Mouse (Mus musculus) lung, postnatal 0 days (tissue): ENCODE measurements at regions not wholly inside any gene's neighbourhood (a gene's known extent, or its start where the extent isn't known, plus 50 kb on each side); places are given as distances from the start of the nearest gene placed in this dataset.

Experiments used
- ATAC-seq: fragments of 200-750 bp; cut with Nextera tagmentation; 2 replicates; pipeline ENCODE4 v1.8.0; 2017; ENCODE audit warnings: moderate library complexity
- DNase-seq: peaks from one replicate; pipeline ENCODE4 v3.0.0-alpha.2; 2016; ENCODE audit warnings: low spot score
- H3K27ac ChIP-seq: fragments of 300-500 bp; sonication (generic); 2 replicates; pipeline ENCODE4 v1.5.1; 2014; ENCODE audit warnings: antibody characterized with exemption, mild to moderate bottlenecking, low read length, mixed read lengths
- H3K27me3 ChIP-seq: fragments of 300-500 bp; sonication (generic); replicated peaks from 2 replicates; pipeline ENCODE4 v1.6.1; 2014; ENCODE audit warnings: low read length, mixed read lengths; ENCODE audit not compliant: insufficient read depth
- H3K36me3 ChIP-seq: fragments of 300-500 bp; sonication (generic); 2 replicates; pipeline ENCODE4 v1.6.1; 2014; ENCODE audit warnings: low read length, mixed read lengths; ENCODE audit not compliant: insufficient read depth
- H3K4me1 ChIP-seq: fragments of 300-500 bp; sonication (generic); 2 replicates; pipeline ENCODE4 v1.6.1; 2014; ENCODE audit warnings: antibody characterized with exemption, low read depth, low read length, mixed read lengths; ENCODE audit not compliant: insufficient read depth
- H3K4me2 ChIP-seq: fragments of 300-500 bp; sonication (generic); replicated peaks from 2 replicates; pipeline ENCODE4 v1.6.1; 2014; ENCODE audit warnings: low read depth, mild to moderate bottlenecking, low read length, moderate library complexity, mixed read lengths
- H3K4me3 ChIP-seq: fragments of 300-500 bp; sonication (generic); 2 replicates; pipeline ENCODE4 v1.5.1; 2014; ENCODE audit warnings: low read depth, low read length
- H3K9ac ChIP-seq: fragments of 300-500 bp; sonication (generic); replicated peaks from 2 replicates; pipeline ENCODE4 v1.6.1; 2014; ENCODE audit warnings: low read depth, mild to moderate bottlenecking
- H3K9me3 ChIP-seq: fragments of 300-500 bp; sonication (generic); 2 replicates; pipeline ENCODE4 v1.6.1; 2016; ENCODE audit warnings: low read length, mixed read lengths
- CTCF ChIP-seq: IDR thresholded peaks from 2 replicates; pipeline ENCODE4 v1.5.1; 2016; ENCODE audit warnings: antibody characterized with exemption, mild to moderate bottlenecking
- EP300 ChIP-seq: IDR thresholded peaks from 2 replicates; pipeline ENCODE4 v1.6.1; 2016; ENCODE audit warnings: antibody characterized with exemption, mild to moderate bottlenecking, control low read depth
- WGBS: fragments of 180-500 bp; shearing (Covaris S2); extraction: QIAGEN DNeasy Blood & Tissue Kit; methylation state at CpG from one replicate; pipeline ENCODE4 v1.1.7; 2014; 5-methylcytosine and 5-hydroxymethylcytosine counted together

DNA sequence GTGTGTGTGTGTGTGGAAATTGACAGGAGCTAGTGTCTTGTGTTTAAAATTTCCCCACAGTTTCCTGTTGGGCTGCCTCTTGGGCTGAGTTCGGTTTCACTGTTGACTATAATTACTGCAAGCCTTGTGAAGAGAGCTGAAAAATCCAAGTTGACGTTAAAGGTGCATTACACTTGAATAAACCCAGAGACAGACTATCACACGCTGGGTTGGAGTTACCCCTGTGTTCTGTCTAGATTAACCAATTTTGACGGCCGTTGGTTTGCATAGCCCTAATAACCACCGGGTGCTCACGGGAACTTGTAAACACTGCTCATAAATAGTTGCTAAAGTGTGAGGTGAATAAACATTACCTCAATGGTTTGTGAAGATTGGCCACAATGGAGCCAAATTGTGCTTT lies 398.1 kb downstream of the Fgf9 start:
- TF ChIP-seq EP300 (no peak), CTCF (no peak)
- H3K9me3 ChIP-seq = no peaks in the 10 kb centered on the region
- H3K4me1 ChIP-seq = no peaks in the 10 kb centered on the region
- no peaks in the 10 kb centered on the region for H3K27me3 ChIP-seq
- DNase-seq = no peak
- no peak for ATAC-seq
- H3K4me2 ChIP-seq = no peak overlapping the region
- 69% methylated on average over 7 of the region's 7 CpGs for WGBS
- no peak overlapping the region for H3K9ac ChIP-seq
- no peak overlapping the region for H3K27ac ChIP-seq
- H3K4me3 ChIP-seq = no peak overlapping the region
- H3K36me3 ChIP-seq = no peaks in the 10 kb centered on the region

DNA sequence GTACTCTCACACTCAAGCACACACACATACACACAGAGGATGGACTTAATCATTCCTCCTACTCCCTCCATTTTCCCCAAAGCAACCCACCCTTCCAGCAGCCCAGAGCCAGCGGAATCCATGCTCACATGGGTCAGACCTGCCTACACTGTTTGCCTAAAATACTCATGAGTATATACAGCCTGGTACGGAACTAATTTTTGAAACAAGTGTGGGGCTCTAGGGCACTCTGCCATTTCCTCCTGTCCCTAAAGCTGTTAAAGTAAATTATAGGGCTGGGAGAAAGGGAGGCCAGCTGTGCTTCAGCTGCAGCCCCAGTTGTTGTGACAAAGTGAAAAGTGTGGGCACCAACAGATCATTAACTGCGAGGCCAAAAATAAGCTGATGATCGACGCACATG lies 397.5 kb downstream of the Fgf9 start:
- H3K4me3 ChIP-seq = no peak overlapping the region
- no peak overlapping the region for H3K9ac ChIP-seq
- DNase-seq = peak; percentile 23
- H3K27ac ChIP-seq = no peak overlapping the region
- no peaks in the 10 kb centered on the region for H3K9me3 ChIP-seq
- no peak overlapping the region for H3K4me2 ChIP-seq
- H3K4me1 ChIP-seq = no peaks in the 10 kb centered on the region
- H3K36me3 ChIP-seq = no peaks in the 10 kb centered on the region
- WGBS = 46% methylated on average over 5 of the region's 5 CpGs
- no peaks in the 10 kb centered on the region for H3K27me3 ChIP-seq
- TF ChIP-seq CTCF (no peak), EP300 (no peak)
- ATAC-seq = peak; percentile 43

DNA sequence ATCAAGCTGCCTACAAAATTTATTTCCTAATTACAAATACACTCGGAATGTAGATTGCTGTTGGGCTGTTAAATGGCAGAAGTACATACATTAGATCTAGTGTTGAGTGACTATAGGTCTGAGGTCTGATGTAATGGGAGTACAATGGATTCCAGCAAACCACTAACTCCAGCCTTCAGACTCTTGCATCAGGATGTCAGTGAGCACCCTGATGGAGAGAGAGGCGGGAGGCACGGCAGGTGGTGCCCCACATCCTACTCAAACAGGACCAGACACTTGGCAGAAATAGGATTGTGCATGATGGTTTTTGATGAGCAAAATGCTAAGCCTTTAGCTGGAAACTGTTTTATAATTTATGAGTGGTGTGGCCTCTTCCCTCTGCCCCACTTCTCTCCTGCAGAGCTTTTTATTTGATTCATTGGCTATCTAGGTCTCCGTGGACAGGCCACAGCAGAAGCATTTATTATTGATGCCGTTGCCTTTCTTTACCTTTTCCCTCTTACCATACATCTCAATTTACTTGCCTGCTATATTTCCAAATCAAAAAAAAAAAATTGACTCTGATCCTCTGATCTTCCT lies 376.5 kb downstream of the Fgf9 start:
- Histone ChIP-seq H3K27ac (no peak overlapping the region), H3K9me3 (no peaks in the 10 kb centered on the region), H3K36me3 (no peaks in the 10 kb centered on the region), H3K27me3 (no peaks in the 10 kb centered on the region), H3K9ac (no peak overlapping the region), H3K4me2 (no peak overlapping the region), H3K4me1 (no peaks in the 10 kb centered on the region), H3K4me3 (no peak overlapping the region)
- ATAC-seq = no peak
- DNase-seq = no peak
- 86% methylated on average over 5 of the region's 5 CpGs for WGBS
- no peak for TF ChIP-seq EP300
- TF ChIP-seq CTCF = no peak

DNA sequence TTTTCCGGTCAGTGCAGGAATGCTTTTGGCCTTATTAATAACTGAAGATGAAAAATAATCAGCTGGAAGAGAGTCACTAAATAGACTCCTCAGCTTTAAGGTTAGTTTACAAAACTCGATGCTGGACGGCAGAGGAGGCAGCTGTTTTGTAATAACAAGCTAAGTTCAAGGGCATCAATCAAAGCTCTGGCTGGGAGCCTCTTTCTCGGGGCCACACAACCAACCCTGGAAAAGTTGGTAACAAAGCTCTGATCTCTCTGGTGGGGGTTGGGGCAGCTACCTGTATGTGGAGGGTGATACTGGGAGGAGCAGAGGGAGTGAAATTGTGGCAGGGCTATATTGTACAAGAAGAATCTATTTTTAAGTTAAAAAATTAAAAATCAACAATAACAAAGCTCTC lies 374.1 kb downstream of the Fgf9 start:
- no peaks in the 10 kb centered on the region for H3K27me3 ChIP-seq
- ATAC-seq (no peak), DNase-seq (no peak)
- H3K4me1 ChIP-seq = no peaks in the 10 kb centered on the region
- no peak overlapping the region for H3K4me2 ChIP-seq
- H3K36me3 ChIP-seq = no peaks in the 10 kb centered on the region
- no peak overlapping the region for H3K27ac ChIP-seq
- H3K9ac ChIP-seq = no peak overlapping the region
- H3K9me3 ChIP-seq = no peaks in the 10 kb centered on the region
- 37% methylated on average over 4 of the region's 4 CpGs for WGBS
- H3K4me3 ChIP-seq = no peak overlapping the region
- no peak for TF ChIP-seq CTCF
- no peak for TF ChIP-seq EP300

DNA sequence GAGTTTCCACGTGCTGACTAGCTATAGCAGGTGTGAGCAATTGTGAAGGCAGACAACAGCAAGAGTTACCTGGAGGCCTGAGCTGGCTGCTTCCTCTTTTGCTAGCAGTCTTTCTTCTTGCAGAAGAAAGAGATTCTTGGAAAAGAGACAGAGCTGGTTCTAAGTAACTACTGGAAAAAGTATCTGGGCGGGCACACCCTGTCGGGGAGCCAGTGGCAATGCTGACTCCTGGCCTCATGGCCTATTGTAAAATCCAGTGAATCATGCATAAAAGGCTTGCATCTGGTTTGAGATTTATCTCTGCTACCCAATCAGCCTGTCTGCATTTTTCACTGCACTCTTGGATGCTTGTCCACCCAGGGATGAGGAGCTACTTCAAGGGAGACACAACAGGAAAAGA lies 372.2 kb downstream of the Fgf9 start:
- no peak for DNase-seq
- Histone ChIP-seq H3K4me3 (no peak overlapping the region), H3K36me3 (no peaks in the 10 kb centered on the region), H3K4me2 (no peak overlapping the region), H3K27me3 (no peaks in the 10 kb centered on the region), H3K4me1 (no peaks in the 10 kb centered on the region), H3K27ac (no peak overlapping the region), H3K9me3 (no peaks in the 10 kb centered on the region), H3K9ac (no peak overlapping the region)
- WGBS = 88% methylated on average over 3 of the region's 3 CpGs
- no peak for ATAC-seq
- no peak for TF ChIP-seq EP300
- no peak for TF ChIP-seq CTCF

DNA sequence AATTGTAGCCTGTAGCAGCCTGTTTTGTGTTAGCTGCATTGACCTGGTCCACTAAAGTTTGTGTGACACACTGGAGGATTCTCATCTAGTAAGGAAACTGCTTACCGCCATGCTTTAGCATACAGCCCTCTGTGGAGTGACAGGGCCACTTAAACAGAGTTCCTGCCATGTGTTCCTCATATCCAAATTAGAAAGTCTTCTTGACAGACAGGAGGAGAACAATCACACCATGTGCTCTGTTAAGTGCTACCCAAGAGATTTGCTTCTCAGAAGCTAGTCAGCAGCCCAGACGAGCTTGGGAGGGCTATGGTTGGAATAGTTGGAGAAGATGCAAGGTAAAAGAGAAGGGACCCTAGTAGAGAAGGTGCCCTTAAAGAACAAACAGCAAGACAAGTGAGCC lies 369.6 kb downstream of the Fgf9 start:
- Histone ChIP-seq H3K4me1 (no peaks in the 10 kb centered on the region), H3K4me2 (no peak overlapping the region), H3K9me3 (no peaks in the 10 kb centered on the region), H3K4me3 (no peak overlapping the region), H3K36me3 (no peaks in the 10 kb centered on the region), H3K27me3 (no peaks in the 10 kb centered on the region), H3K27ac (no peak overlapping the region), H3K9ac (no peak overlapping the region)
- DNase-seq (no peak), ATAC-seq (no peak)
- WGBS = 87% methylated on average over 2 of the region's 2 CpGs
- TF ChIP-seq CTCF (no peak), EP300 (no peak)

DNA sequence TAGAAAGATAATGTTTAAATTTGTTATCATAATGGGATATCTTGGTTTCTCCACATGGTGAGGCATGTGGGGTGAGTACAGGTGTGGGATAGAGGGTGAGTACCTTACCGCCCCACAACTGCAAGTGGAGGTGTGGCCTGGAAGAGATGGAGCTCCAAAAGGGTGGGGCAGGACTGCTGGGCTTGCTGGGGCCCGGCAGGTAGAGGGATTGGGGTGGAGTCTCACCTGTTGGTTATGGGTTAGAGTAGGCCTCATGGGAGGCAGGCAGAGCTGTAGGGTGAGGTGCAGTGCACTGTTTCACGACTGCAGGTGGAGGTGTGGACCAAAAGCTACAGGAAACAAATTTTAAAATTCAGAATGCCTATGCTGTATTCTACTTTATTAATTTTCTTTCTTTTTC lies 365.7 kb downstream of the Fgf9 start:
- ATAC-seq = no peak
- Histone ChIP-seq H3K4me1 (no peaks in the 10 kb centered on the region), H3K4me2 (no peak overlapping the region), H3K36me3 (no peaks in the 10 kb centered on the region), H3K27ac (no peak overlapping the region), H3K9ac (no peak overlapping the region), H3K27me3 (no peaks in the 10 kb centered on the region), H3K9me3 (no peaks in the 10 kb centered on the region), H3K4me3 (no peak overlapping the region)
- WGBS = 73% methylated on average over 3 of the region's 3 CpGs
- no peak for TF ChIP-seq EP300
- no peak for TF ChIP-seq CTCF
- DNase-seq = no peak
